Mouse (Mus musculus): ENCODE data around the gene Gm16867. TPM values are rescaled to one million over a fixed set of nuclear protein-coding genes. Genes with fewer than 3 reads are reported as not detected.
A peak's percentile ranks its signal among the peaks of the same experiment; 100 is the strongest.
"Not testable (repeated sequence)": the region's sequence is repeated elsewhere in the genome, so short reads cannot be mapped to it uniquely, and the experiment has no call there.

Gene Gm16867
- polyA plus RNA-seq, 1 experiment from 2014 or later: not detected

GRCm38 (mm10) chr14:69448845-69449244, 54.3 kb downstream of the Gm16867 start:
- H3K27ac ChIP-seq (ENCODE audit: low read depth, low read length); H3K36me3 ChIP-seq (ENCODE audit: control insufficient read depth, insufficient read depth, low read length); H3K27me3 ChIP-seq (ENCODE audit: control insufficient read depth, insufficient read depth, low read length); H3K4me1 ChIP-seq (replicated peaks; ENCODE audit: control insufficient read depth, insufficient read depth, low read length); DNase-seq (ENCODE audit: low spot score); H3K9ac ChIP-seq (ENCODE audit: low read length); H3K4me2 ChIP-seq (ENCODE audit: low read depth, low read length, severe bottlenecking); ATAC-seq (replicated peaks; ENCODE audit: low FRiP score); H3K9me3 ChIP-seq (ENCODE audit: control insufficient read depth, low read length); H3K4me3 ChIP-seq (ENCODE audit: low read depth, low read length): not testable (repeated sequence)
- WGBS: no CpG with 5 or more reads among the region's 10 CpGs

GRCm38 (mm10) chr14:69447006-69447405, 56.2 kb downstream of the Gm16867 start:
- not testable (repeated sequence) for H3K4me2 ChIP-seq (ENCODE audit: low read depth, low read length, severe bottlenecking); H3K27me3 ChIP-seq (ENCODE audit: control insufficient read depth, insufficient read depth, low read length); ATAC-seq (replicated peaks; ENCODE audit: low FRiP score); H3K9ac ChIP-seq (ENCODE audit: low read length); H3K36me3 ChIP-seq (ENCODE audit: control insufficient read depth, insufficient read depth, low read length); H3K27ac ChIP-seq (ENCODE audit: low read depth, low read length); H3K9me3 ChIP-seq (ENCODE audit: control insufficient read depth, low read length); H3K4me3 ChIP-seq (ENCODE audit: low read depth, low read length); H3K4me1 ChIP-seq (replicated peaks; ENCODE audit: control insufficient read depth, insufficient read depth, low read length); DNase-seq (ENCODE audit: low spot score)
- no CpG with 5 or more reads among the region's 1 CpGs for WGBS

DNA sequence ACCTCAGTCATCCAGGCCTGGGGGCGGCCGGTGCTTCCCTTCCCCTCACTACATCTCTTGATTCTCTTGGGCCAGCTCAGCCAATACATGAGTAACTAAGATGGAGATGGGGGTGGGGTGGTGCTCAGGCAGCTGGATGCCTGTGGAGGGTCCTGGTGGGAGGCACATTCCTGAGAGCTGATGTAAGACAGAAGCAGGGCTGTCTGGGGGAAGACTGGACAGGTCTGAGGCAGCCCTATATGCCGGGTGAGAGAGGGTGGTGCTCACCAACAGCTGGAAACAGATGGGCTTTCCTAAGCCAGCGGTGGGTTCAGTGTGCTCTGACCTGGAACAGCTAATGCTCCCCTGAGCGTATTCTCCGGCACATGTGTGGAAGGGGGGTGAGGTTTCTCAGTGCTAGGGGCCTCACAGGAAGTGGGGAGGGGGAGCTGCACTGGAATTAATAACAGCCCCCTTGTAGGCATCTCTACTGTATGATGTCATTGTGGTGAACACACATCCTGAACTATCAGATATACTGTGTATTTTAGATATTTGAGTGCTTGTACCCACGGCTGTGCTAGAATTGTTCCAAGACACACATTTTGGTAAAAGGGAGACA, 60.0 kb downstream of the Gm16867 start:
- H3K36me3 ChIP-seq (ENCODE audit: control insufficient read depth, insufficient read depth, low read length); H3K4me2 ChIP-seq (ENCODE audit: low read depth, low read length, severe bottlenecking); DNase-seq (ENCODE audit: low spot score); H3K9me3 ChIP-seq (ENCODE audit: control insufficient read depth, low read length); H3K4me3 ChIP-seq (ENCODE audit: low read depth, low read length); H3K4me1 ChIP-seq (replicated peaks; ENCODE audit: control insufficient read depth, insufficient read depth, low read length); H3K27me3 ChIP-seq (ENCODE audit: control insufficient read depth, insufficient read depth, low read length); H3K27ac ChIP-seq (ENCODE audit: low read depth, low read length); H3K9ac ChIP-seq (ENCODE audit: low read length): not testable (repeated sequence)
- ATAC-seq (replicated peaks; ENCODE audit: low FRiP score): peak; percentile 79
- no CpG with 5 or more reads among the region's 7 CpGs for WGBS

GRCm38 (mm10) chr14:69440955-69441354, 62.2 kb downstream of the Gm16867 start:
- not testable (repeated sequence) for H3K27ac ChIP-seq (ENCODE audit: low read depth, low read length); H3K27me3 ChIP-seq (ENCODE audit: control insufficient read depth, insufficient read depth, low read length); H3K9ac ChIP-seq (ENCODE audit: low read length); H3K4me1 ChIP-seq (replicated peaks; ENCODE audit: control insufficient read depth, insufficient read depth, low read length); H3K36me3 ChIP-seq (ENCODE audit: control insufficient read depth, insufficient read depth, low read length); H3K4me3 ChIP-seq (ENCODE audit: low read depth, low read length); H3K4me2 ChIP-seq (ENCODE audit: low read depth, low read length, severe bottlenecking); DNase-seq (ENCODE audit: low spot score); H3K9me3 ChIP-seq (ENCODE audit: control insufficient read depth, low read length); ATAC-seq (replicated peaks; ENCODE audit: low FRiP score)
- WGBS: no CpG with 5 or more reads among the region's 7 CpGs

DNA sequence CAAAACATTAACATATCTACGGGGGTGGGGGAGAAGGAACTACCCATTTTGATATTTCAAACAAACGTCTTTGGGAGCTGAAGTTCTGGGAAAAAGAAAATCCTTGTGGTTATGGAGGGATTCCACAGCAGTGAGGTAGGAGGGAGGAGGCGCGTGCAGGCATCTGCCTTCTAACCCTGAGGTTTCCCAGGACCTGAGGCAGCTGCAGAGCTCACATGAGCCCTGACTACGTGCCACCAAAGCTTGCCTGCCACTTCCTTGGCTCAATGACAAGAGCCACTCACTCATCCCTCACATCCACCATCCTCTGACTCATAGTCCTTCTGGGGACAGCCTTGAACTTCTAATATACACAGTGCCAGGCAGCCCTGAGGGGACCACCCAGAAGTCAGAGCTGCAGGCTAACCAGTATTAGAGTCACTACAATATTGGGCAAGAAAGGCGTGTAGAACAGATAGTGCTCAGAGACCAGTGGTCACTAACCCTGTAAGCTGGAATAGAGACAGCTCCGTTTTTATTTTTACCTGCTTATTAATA, 64.4 kb downstream of the Gm16867 start:
- not testable (repeated sequence) for H3K9me3 ChIP-seq (ENCODE audit: control insufficient read depth, low read length); H3K4me1 ChIP-seq (replicated peaks; ENCODE audit: control insufficient read depth, insufficient read depth, low read length); DNase-seq (ENCODE audit: low spot score); ATAC-seq (replicated peaks; ENCODE audit: low FRiP score); H3K9ac ChIP-seq (ENCODE audit: low read length); H3K4me2 ChIP-seq (ENCODE audit: low read depth, low read length, severe bottlenecking); H3K4me3 ChIP-seq (ENCODE audit: low read depth, low read length); H3K27me3 ChIP-seq (ENCODE audit: control insufficient read depth, insufficient read depth, low read length); H3K36me3 ChIP-seq (ENCODE audit: control insufficient read depth, insufficient read depth, low read length); H3K27ac ChIP-seq (ENCODE audit: low read depth, low read length)
- WGBS: no CpG with 5 or more reads among the region's 7 CpGs

DNA sequence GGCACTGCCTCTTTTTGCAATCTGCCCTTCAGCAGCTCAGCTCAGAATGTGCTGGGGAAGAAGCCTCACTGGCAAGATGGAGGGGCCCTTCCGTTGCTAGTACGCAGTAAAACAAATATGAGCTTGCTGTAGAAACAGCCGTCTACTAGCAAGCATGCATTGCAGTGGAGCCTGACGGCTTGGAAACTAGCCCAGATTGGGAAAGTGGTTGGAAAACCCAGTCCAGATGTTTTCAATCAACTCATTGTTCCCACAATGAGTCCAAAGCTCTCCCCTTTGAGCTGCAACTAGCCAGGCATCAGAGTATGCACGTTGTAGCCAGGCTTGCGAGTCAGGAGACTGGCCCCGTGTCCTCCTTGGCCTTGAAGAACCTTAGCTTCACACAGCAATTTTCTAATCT, 82.2 kb downstream of the Gm16867 start:
- H3K4me2 ChIP-seq (ENCODE audit: low read depth, low read length, severe bottlenecking); H3K9ac ChIP-seq (ENCODE audit: low read length); DNase-seq (ENCODE audit: low spot score); H3K9me3 ChIP-seq (ENCODE audit: control insufficient read depth, low read length); H3K27me3 ChIP-seq (ENCODE audit: control insufficient read depth, insufficient read depth, low read length); H3K27ac ChIP-seq (ENCODE audit: low read depth, low read length); H3K4me3 ChIP-seq (ENCODE audit: low read depth, low read length); H3K36me3 ChIP-seq (ENCODE audit: control insufficient read depth, insufficient read depth, low read length); H3K4me1 ChIP-seq (replicated peaks; ENCODE audit: control insufficient read depth, insufficient read depth, low read length); ATAC-seq (replicated peaks; ENCODE audit: low FRiP score): not testable (repeated sequence)
- no CpG with 5 or more reads among the region's 7 CpGs for WGBS

- H3K36me3 ChIP-seq (ENCODE audit: control insufficient read depth, insufficient read depth, low read length); DNase-seq (ENCODE audit: low spot score); H3K4me1 ChIP-seq (replicated peaks; ENCODE audit: control insufficient read depth, insufficient read depth, low read length); H3K27ac ChIP-seq (ENCODE audit: low read depth, low read length); H3K4me3 ChIP-seq (ENCODE audit: low read depth, low read length); H3K9ac ChIP-seq (ENCODE audit: low read length); H3K27me3 ChIP-seq (ENCODE audit: control insufficient read depth, insufficient read depth, low read length); H3K9me3 ChIP-seq (ENCODE audit: control insufficient read depth, low read length); H3K4me2 ChIP-seq (ENCODE audit: low read depth, low read length, severe bottlenecking); ATAC-seq (replicated peaks; ENCODE audit: low FRiP score): not testable (repeated sequence)
- no CpG with 5 or more reads among the region's 7 CpGs for WGBS
Measured at GRCm38 (mm10) chr14:69417545-69417944, 85.6 kb downstream of the Gm16867 start.

Other genes with a start within 250 kb of the Gm16867 start
- not detected in 2 replicates for gene Synb, start 209.1 kb downstream of the Gm16867 start, polyA plus RNA-seq (2014; fragmentation: Nextera tagmentation; extraction: Ambion mirVana)
- gene Gm27179, start 9.2 kb upstream of the Gm16867 start, polyA plus RNA-seq (2014; fragmentation: Nextera tagmentation; extraction: Ambion mirVana): not detected in 2 replicates
- 8.6 and 11.0 TPM in 2 replicates for gene Entpd4b, start 52.1 kb upstream of the Gm16867 start, polyA plus RNA-seq (2014; fragmentation: Nextera tagmentation; extraction: Ambion mirVana)

Data from forebrain, embryonic 11.5 days (tissue).